Mouse (Mus musculus): ENCODE data around the gene Aff4. TPM values are rescaled to one million over a fixed set of nuclear protein-coding genes. Genes with fewer than 3 reads are reported as not detected.
"Not testable (repeated sequence)": the region's sequence is repeated elsewhere in the genome, so short reads cannot be mapped to it uniquely, and the experiment has no call there.

The Aff4 gene
- total RNA-seq, 4 experiments from 2014 or later: 151 to 228 (median 194) TPM

DNA sequence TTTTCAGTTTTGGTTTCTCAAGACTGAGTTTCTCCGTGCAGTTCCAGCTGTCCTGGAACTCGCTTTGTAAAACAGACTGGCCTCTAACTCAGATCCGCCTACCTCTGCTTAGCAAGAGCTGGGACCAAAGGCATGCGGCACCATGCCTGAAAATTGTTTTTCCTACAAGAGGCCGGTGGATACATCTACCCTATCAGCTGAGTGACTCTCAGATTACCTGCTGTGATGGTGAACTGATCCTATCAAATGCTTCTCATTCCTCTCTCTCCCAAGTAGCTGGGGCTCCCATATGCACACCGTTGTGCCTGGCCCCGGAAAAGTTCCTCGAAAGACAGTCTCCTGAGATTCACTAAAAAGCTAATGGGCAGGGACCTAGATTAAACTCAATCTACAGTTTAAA, 12.9 kb upstream of the Aff4 start:
- DNase-seq (ENCODE audit: low spot score in 2 of 2): no peak

DNA sequence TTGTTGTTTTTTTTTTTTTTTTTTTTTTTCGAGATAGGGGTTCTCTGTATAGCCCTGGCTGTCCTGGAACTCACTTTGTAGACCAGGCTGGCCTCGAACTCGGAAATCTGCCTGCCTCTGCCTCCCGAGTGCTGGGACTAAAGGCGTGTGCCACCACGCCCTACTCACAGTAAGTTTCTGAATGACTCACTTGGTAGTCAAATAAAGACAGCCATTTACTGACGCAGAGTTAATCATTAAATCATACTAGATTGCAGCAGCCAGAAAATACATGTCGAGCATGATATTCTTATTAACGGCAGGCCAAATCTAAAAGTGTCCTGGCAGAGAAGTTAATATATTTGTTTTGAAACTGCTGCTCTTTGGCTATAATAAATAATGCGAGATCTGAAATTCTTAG, 9.6 kb upstream of the Aff4 start:
- not testable (repeated sequence) for DNase-seq (ENCODE audit: low spot score in 2 of 2)

DNA sequence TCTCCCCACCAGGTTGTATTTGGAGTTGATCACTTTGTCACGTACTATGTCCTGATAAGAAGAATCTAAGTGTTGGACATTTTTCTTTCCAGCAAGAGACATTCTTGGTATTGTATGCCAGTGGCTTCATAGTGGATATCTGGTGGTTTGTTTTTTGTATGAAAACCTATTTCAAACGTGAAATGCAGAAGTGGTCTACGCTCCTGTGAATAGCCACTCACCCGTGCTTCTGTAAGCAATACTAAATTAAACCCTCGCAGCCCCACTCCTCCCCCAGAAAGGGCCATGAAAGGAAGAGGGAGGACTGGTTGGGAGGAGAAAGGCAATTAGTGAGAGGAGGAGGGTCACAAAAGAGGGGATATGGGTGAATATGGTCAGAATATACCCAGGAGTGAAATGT, 7.9 kb upstream of the Aff4 start:
- no peak for DNase-seq (ENCODE audit: low spot score in 2 of 2)

DNA sequence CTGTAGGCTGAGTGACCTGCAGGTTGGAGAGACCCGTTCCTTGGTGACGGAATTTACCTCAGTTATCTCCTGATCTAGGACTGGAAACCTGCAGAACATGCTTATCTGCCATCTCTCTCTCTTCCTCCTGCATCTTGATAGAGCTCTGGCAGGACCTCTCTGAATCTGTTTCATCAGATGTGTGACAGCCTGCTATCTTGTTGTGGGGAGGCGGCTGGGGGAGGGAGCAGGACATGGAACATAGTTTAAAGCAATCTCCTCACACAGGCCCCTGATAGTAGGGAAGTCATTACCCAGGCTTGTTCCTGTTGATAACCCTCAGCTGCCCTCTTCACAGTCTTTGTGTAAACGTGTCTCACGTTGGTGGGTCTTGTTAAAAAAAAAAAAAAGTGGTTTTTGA, 5.3 kb upstream of the Aff4 start:
- DNase-seq (ENCODE audit: low spot score in 2 of 2): no peak

DNA sequence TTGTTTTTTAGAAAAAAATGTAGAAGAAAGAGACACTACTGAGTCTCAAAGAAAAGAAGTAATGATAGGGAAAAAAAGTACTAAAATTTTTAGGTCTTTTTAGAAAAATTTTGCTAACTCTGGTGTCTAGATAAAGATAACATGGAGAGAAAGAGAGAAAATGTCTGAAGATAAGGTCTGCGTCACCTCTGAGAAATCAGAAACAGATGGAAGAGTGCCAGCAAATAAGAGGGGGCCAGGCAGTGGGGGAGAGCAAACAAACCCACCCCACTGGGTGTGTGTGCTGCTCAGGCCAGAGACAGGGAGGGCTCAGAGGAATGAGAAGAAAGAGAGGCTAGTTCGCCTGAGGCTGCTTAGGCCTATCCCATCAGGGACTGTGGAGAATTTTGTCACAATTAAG, 4.9 kb upstream of the Aff4 start:
- no peak for DNase-seq (ENCODE audit: low spot score in 2 of 2)

GRCm38 (mm10) chr11:53351224-53351942, 750 bp downstream of the Aff4 start:
- DNase-seq (ENCODE audit: low spot score in 2 of 2): peak; percentile 17 to 25

DNA sequence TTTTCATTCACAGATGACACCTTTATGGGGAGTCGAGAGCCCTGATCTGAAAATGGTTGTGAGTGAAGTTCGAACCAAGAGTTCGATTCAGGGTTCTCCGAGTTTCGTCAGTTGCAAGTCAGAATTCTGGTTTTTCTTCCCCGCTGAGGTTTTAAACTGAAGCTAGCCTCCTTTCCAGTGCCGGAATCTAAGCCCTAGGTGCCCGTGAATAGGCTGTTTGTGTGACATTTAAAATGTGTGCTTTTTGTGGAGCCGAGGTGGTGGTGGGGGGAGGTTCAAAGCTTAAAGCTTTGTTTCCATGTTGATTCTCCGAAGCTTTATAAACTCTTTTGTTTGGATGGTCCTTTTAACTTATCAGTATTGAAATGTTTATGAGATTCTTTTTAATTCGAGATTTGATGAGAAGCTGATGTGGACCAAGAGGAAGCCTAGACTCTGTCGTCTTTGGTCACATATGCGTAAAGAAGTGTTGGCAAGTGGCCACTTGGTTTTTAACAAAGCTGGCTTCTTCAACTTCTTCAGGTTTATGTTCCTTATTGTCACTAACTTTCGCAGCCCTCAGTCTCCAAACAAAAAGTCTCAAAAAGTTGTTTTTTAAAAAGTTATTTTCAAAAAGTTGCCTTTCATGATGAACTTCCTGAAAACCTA, 1.4 kb downstream of the Aff4 start:
- no peak for DNase-seq (ENCODE audit: low spot score in 2 of 2)

DNA sequence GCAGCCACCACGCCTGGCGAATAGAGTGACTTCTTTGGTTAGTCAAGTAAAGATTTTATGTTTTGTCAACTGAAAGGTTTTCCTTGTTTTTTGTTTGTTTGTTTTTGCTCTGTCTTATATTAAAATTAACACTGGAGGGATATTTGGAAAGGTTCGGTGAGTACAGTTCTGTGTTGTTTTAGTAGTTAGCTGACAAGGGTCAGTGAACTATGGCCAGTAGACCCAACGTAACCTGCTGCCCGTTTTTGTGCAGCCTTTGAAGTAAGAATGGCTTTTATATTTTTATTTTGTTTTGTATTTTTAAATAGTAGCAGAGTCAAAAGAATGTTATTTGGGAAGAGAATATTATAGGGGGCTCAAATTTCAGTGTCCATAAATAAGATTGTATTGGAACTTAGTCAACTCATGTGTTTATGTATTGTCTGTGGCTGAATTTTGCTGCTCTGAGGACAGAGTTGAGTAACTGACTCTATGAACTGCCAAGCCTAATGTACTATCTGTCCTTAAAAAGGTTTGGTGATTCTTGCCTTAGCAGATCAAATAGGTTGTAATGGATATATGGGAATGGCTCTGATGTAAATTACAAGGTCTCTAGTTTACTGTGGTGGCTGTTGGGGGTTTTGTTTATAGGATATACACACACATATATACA, 8.0 kb downstream of the Aff4 start:
- DNase-seq (ENCODE audit: low spot score in 2 of 2): no peak

DNA sequence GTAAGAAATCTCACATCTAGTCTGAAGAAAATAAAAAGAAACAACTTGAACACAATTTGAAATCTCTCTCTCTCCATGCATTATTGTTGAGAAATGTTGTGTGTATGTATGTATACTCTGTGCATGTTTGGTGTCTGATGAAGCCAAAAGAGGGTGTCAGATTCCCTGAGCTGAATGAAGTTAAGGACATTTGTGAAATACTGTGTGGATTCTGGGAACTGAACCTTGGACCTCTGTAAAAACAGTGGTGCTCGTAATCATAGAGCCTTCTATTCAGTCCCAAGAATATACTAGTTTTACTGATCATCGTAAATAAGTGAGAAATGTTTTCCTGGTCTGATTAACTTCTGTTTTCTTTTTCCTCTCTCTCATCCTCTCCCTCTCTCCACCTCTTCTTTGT, 16.4 kb downstream of the Aff4 start:
- DNase-seq (ENCODE audit: low spot score in 2 of 2): no peak

DNA sequence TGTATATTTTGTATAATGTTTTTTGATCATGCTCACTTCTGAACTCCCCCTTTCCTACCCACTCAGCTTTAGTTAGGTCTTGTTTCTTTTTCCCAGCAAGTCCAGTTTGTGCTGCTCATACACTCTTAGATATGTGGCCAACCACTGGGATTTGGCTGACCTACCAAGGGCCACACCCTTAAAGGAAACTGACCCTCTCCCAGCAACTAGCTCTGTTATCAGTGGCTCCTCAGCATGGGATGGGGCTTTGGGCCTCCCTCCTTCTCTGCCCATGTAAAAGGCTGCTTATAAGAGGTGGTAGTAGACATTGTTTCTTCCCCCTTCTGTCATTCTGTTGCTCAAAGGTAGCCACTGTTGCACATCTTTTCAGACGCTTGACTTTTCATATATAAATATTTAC, 28.3 kb downstream of the Aff4 start:
- DNase-seq (ENCODE audit: low spot score in 2 of 2): no peak

GRCm38 (mm10) chr11:53383758-53384428, 33.3 kb downstream of the Aff4 start:
- no peak for DNase-seq (ENCODE audit: low spot score in 2 of 2)

- no peak for DNase-seq (ENCODE audit: low spot score in 2 of 2)
Observed at GRCm38 (mm10) chr11:53393856-53394255, 43.2 kb downstream of the Aff4 start.

GRCm38 (mm10) chr11:53403638-53404037, 53.0 kb downstream of the Aff4 start:
- no peak for DNase-seq (ENCODE audit: low spot score in 2 of 2)

- DNase-seq (ENCODE audit: low spot score in 2 of 2): no peak
Observed at GRCm38 (mm10) chr11:53411738-53412137, 61.1 kb downstream of the Aff4 start.

DNA sequence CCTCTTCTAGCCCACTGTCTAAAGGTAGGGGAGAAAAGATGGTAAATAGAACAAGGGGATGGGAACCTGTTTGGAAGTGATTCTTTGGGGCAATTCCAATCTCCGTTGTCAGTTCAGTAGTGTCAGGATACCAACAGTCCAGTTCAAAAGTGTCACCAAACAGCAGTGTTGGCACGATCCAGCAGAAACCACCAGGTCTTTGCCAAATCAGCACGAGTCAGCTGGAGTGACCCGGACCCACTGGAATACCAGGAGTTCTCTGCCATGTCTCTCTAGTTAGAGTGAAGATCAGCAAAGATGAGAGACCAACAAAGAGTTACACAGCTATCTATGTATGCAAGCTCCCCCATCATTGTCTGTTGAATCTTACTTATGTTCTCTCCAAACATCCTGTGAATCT, 63.2 kb downstream of the Aff4 start:
- no peak for DNase-seq (ENCODE audit: low spot score in 2 of 2)

DNA sequence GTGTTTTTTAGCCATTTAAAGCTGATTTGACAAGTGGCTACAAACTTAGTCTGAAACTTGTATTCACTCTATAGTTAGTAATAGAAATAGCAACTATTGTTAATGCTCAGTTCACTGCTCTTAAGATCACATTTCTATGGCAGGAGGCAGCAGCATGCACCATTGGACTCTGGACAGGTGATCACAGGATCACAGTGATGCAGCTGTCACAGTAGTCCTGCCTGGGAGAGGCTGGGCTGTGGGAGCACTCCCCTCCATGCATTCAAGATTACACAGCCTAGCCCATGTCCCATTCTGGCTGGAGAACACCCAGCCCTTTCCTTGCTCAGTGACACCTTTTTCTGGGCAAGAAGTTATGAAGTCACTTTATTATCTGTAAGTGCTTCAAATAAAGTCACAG, 67.4 kb downstream of the Aff4 start:
- no peak for DNase-seq (ENCODE audit: low spot score in 2 of 2)

DNA sequence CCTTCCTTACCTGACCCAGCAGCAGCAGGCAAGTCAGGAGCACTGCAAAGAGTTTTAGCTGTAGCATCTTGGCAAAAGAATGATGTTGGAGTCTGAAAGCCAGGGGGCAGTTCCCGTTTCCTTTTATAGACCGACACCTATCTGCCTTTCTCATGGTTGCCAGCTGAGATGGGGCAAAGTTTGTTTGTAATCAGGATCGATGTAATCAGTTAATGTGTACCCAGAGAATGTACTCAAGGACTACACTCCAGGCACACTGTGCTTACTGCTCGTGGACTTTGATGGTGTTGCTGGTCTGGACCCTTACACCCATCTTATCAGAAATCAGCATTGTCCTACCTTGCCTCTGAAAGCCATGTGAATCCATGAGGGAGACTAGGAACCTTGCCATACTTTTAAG, 72.4 kb downstream of the Aff4 start, which contains the start of gene Leap2:
Gene Leap2, minus strand, starts transcription at position 135 of the 400 bp plus-strand sequence.
- no peak for DNase-seq (ENCODE audit: low spot score in 2 of 2)

- DNase-seq (ENCODE audit: low spot score in 2 of 2): no peak
Observed at GRCm38 (mm10) chr11:53424826-53425225, 74.2 kb downstream of the Aff4 start.

- no peak for DNase-seq (ENCODE audit: low spot score in 2 of 2)
Observed at GRCm38 (mm10) chr11:53425251-53425650, 74.6 kb downstream of the Aff4 start.

DNA sequence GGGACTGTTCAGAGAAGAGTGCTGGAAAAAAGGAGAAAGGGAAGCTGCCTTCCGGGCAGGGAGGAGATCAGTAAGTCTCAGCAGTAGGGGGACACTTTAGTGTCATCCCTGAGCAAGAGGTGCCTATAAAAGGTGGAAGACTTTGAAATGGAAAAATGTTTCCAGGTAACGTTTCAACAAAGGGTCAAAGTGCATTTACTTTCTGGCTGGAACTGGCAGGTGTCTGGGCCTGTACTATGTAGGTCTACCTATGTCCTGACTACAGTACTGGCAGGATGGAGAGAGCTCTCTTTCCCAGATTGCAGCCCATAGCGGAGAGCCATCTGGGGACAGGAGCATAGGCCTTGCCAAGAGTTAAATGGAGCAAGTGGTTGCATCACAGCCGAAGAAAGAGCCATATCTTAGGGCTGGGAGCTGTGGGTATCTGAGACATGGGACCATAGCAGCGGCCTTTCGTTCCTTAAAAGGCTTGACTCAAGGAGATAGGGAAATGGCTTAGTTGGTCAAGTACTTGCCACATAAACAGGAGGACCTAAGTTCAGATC, 75.2 kb downstream of the Aff4 start:
- no peak for DNase-seq (ENCODE audit: low spot score in 2 of 2)

DNA sequence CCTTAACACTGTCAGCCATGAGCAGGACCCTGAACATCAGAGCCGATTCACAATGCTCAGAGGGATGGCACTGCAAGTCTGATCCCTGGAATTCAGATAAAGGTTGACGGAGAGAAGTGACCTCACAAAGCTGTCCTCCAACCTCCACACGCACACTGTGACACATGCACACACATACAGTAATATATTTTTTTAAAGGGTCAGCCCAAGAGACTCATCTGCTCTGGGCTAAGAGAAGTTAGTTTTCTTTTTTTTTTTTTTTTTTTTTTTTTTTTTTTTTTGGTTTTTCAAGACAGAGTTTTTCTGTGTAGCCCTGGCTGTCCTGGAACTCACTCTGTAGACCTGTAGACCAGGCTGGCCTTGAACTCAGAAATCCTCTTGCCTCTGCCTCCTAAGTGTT, 76.3 kb downstream of the Aff4 start:
- DNase-seq (ENCODE audit: low spot score in 2 of 2): not testable (repeated sequence)

Measured in left cerebral cortex, adult 8-10 months (tissue).